Mouse (Mus musculus) myocyte (in vitro differentiated cells): Measurements from ENCODE around the gene Olfr1371.

Experiments used
- E2F4 ChIP-seq: IDR thresholded peaks from one replicate; pipeline ENCODE4 v1.6.1; 2011; ENCODE audit warnings: mild to moderate bottlenecking, control low read depth, moderate library complexity; ENCODE audit not compliant: insufficient read depth
- MYOG ChIP-seq, 3 experiments: IDR thresholded peaks; one replicate each; pipeline ENCODE4 v1.6.1; 2011; ENCODE audit warnings: control low read depth in 2 of 3, low read depth in 2 of 3, mild to moderate bottlenecking in 2 of 3; ENCODE audit not compliant: insufficient read length in 2 of 3, control insufficient read depth in 1 of 3, insufficient read depth in 1 of 3
- POLR2A ChIP-seq: IDR thresholded peaks from one replicate; pipeline ENCODE4 v1.6.1; 2011; ENCODE audit warnings: low read depth, mild to moderate bottlenecking, control low read depth, moderate library complexity; ENCODE audit not compliant: insufficient read length
- SRF ChIP-seq: IDR thresholded peaks from one replicate; pipeline ENCODE4 v1.6.1; 2011; ENCODE audit warnings: low read depth; ENCODE audit not compliant: control insufficient read depth, insufficient read length
- TCF12 ChIP-seq: IDR thresholded peaks from one replicate; pipeline ENCODE4 v1.6.1; 2011; ENCODE audit warnings: mild to moderate bottlenecking, control low read depth; ENCODE audit not compliant: poor library complexity, insufficient read depth, severe bottlenecking
- TCF3 ChIP-seq: IDR thresholded peaks from one replicate; pipeline ENCODE4 v1.6.1; 2011; ENCODE audit warnings: low read depth, control low read depth; ENCODE audit not compliant: insufficient read length
- USF1 ChIP-seq: IDR thresholded peaks from one replicate; pipeline ENCODE4 v1.6.1; 2011; ENCODE audit warnings: low read depth, mild to moderate bottlenecking, control low read depth, moderate library complexity

- no peak for TF ChIP-seq E2F4
- no peak for TF ChIP-seq TCF3
- no peak for TF ChIP-seq TCF12
- no peak for TF ChIP-seq MYOG (IDR thresholded peaks at IDR 0.05; ENCODE audit: control insufficient read depth in 1 of 3, insufficient read depth in 1 of 3, insufficient read length in 2 of 3, low read depth in 2 of 3)
- no peak for TF ChIP-seq POLR2A
- TF ChIP-seq USF1, result no peak
- no peak for TF ChIP-seq SRF
Observed at GRCm38 (mm10) chr11:52222891-52223290, 9.1 kb upstream of the Olfr1371 start.
